Mouse (Mus musculus) bone marrow, adult 2 months (tissue): Measurements from ENCODE around the gene Frs3.

Source experiments
- CTCF ChIP-seq: fragments of 200-500 bp; IDR thresholded peaks from 2 replicates; pipeline ENCODE4 v1.5.1; 2011; ENCODE audit warnings: low read length, control low read depth; ENCODE audit not compliant: control insufficient read depth, insufficient read depth
- POLR2A ChIP-seq: fragments of 200-500 bp; IDR thresholded peaks from 2 replicates; pipeline ENCODE4 v1.6.1; 2011; ENCODE audit warnings: low read depth, mild to moderate bottlenecking, control low read depth, low read length, borderline replicate concordance; ENCODE audit not compliant: control insufficient read depth

DNA sequence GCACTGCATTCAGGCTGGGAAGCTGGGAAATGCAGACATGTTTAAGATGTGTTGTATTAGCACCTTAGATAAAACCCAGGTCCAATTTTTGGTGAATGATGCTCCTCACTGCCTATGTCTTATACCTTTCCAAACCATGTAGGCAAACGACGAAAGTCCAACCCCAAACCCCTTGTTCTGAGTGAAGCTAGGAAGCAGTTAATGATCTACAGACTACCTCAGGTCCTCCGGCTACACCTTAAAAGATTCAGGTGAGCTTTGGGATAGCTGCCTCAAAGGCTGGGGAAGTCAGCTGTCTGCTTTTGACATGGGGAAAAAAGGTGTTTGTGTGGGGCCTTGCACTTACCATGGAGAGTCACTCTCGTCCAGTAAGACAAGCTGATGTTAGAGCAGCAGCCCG lies 10.1 kb upstream of the Frs3 start:
- no peak for TF ChIP-seq CTCF
- TF ChIP-seq POLR2A = no peak
